ENCODE assay signal across 9 mouse cellular contexts in genomic region chr8:123406786-123407185, GRCm38 (mm10). TPM values are rescaled to one million over a fixed set of nuclear protein-coding genes. Genes with fewer than 3 reads are reported as not detected.
A peak's percentile ranks its signal among the peaks of the same experiment; 100 is the strongest.
DNase-seq lines count a peak whose midpoint lies in the region; ATAC-seq and TF ChIP-seq lines count a peak whose summit lies in the region.
"Had no signal": no experiment of that assay in that cellular context is flagged by ENCODE, and none has a peak within 500 bp of the region (broad histone marks: within the 10 kb centered on the region; RNA-seq: fewer than 3 reads in every experiment).

Gene Mc1r (plus strand): TSS chr8:123407107.

- WGBS in lung, adult 2 months, result 11% methylated on average over 4 of the region's 4 CpGs

- no peak within 1 kb of the TSS for H3K27ac ChIP-seq in testis, adult 2 months (ENCODE audit: control insufficient read depth, insufficient read depth, low read depth, low read length)

- DNase-seq in testis, postnatal 14 days (ENCODE audit: low spot score), result no peak
- DNase-seq in brain, embryonic 14.5 days (ENCODE audit: low read depth), result peak; percentile 70
- DNase-seq in kidney, postnatal 14 days, result peak; percentile 62
- DNase-seq in lung, adult 2 months, result peak; percentile 64
- DNase-seq in retina, adult 2 months (ENCODE audit: low read depth, low spot score), result peak; percentile 63
- DNase-seq in urinary bladder, postnatal 25 days (ENCODE audit: low spot score), result peak; percentile 46

- no peaks in the 10 kb centered on the region for H3K36me3 ChIP-seq in testis, adult 2 months (ENCODE audit: control insufficient read depth, insufficient read depth, low read length)

- peak; percentile 92 for TF ChIP-seq CTCF in testis, adult 2 months (IDR thresholded peaks at IDR 0.05; ENCODE audit: control insufficient read depth, insufficient read depth, insufficient replicate concordance, low read depth, low read length)
- TF ChIP-seq CTCF in brain, embryonic 14.5 days (IDR thresholded peaks at IDR 0.05; ENCODE audit: borderline replicate concordance, extremely low read depth, insufficient read depth, insufficient read length), result peak; percentile 91
- TF ChIP-seq CTCF in lung, adult 2 months (IDR thresholded peaks at IDR 0.05; ENCODE audit: insufficient read depth, low read length), result peak; percentile 86

- ATAC-seq in frontal cortex, adult (ENCODE audit: low TSS enrichment), result 0 out of 2 replicates have a peak, but pooled peaks have one; percentile 2

- H3K27me3 ChIP-seq in testis, adult 2 months (ENCODE audit: control insufficient read depth, insufficient read depth, low read length), result no peaks in the 10 kb centered on the region

- no peak for TF ChIP-seq POLR2A in testis, adult 2 months (IDR thresholded peaks at IDR 0.05; ENCODE audit: control insufficient read depth, low read depth, low read length)
- no peak for TF ChIP-seq POLR2A in brain, embryonic 14.5 days (IDR thresholded peaks at IDR 0.05; ENCODE audit: borderline replicate concordance, extremely low read depth, insufficient read depth, insufficient read length, poor library complexity, severe bottlenecking)
- no peak for TF ChIP-seq POLR2A in lung, adult 2 months (IDR thresholded peaks at IDR 0.05; ENCODE audit: borderline replicate concordance, extremely low read depth, low read depth, low read length)

- H3K4me1 ChIP-seq in testis, adult 2 months (ENCODE audit: control insufficient read depth, insufficient read depth, low read length), result peaks cover 6% of the 10 kb centered on the region
- no peaks in the 10 kb centered on the region for H3K4me1 ChIP-seq in lung, adult 2 months (ENCODE audit: control insufficient read depth, insufficient read depth, low read length)

- no peak within 1 kb of the TSS for H3K4me3 ChIP-seq in testis, adult 2 months (ENCODE audit: control insufficient read depth, low read depth, low read length)
- H3K4me3 ChIP-seq in lung, adult 2 months (replicated peaks; ENCODE audit: extremely low read depth, low read depth, low read length), result no peak within 1 kb of the TSS

RNA-seq across cellular contexts. Expression of gene Mc1r, which starts in this region (rescaled TPM):
- 0.02 and 0.15 TPM in 2 replicates for polyA plus RNA-seq in testis, adult 2 months (2012; rRNA removed)
- polyA plus RNA-seq in brain, embryonic 14.5 days (2012; rRNA removed), result 0.05 and 0.08 TPM in 2 replicates
- polyA plus RNA-seq in lung, adult 2 months (2012; rRNA removed), result not detected in 2 replicates
- polyA plus RNA-seq: gonadal fat pad, adult 2 months had no signal

Comparison
In these comparisons a context has a peak if more than half of its experiments do, and no peak if none do; other contexts are left out.
1. Peak in DNase-seq in brain, embryonic 14.5 days; RNA of the gene not detected or under 1 TPM.
2. Peak in DNase-seq in lung, adult 2 months; RNA of the gene not detected or under 1 TPM.